In genomic region chr10:5823291-5823739, GRCm38 (mm10) we compare ENCODE assay signal across 8 mouse cellular contexts. TPM values are rescaled to one million over a fixed set of nuclear protein-coding genes. Genes with fewer than 3 reads are reported as not detected.
DNase-seq lines count a peak whose midpoint lies in the region; ATAC-seq and TF ChIP-seq lines count a peak whose summit lies in the region.

No protein-coding gene starts in this region.

- peaks cover 8% of the 10 kb centered on the region; the same call in 1 of the 2 replicates for H3K4me1 ChIP-seq in lung, postnatal 0 days (ENCODE audit: insufficient read depth, low read depth, low read length)
- H3K4me1 ChIP-seq in forebrain, postnatal 0 days (ENCODE audit: insufficient read depth), result peaks cover 13% of the 10 kb centered on the region
- peaks cover 15% of the 10 kb centered on the region for H3K4me1 ChIP-seq in liver, embryonic 11.5 days (replicated peaks; ENCODE audit: control insufficient read depth, insufficient read depth, low read length)
- H3K4me1 ChIP-seq in stomach, embryonic 16.5 days (ENCODE audit: control insufficient read depth, insufficient read depth, low read length), result peaks cover 15% of the 10 kb centered on the region

- H3K9me3 ChIP-seq in lung, postnatal 0 days (ENCODE audit: low read length), result no peaks in the 10 kb centered on the region
- H3K9me3 ChIP-seq in forebrain, postnatal 0 days (ENCODE audit: low read length), result no peaks in the 10 kb centered on the region
- H3K9me3 ChIP-seq in liver, embryonic 11.5 days (ENCODE audit: control insufficient read depth, low read length), result no peaks in the 10 kb centered on the region
- no peaks in the 10 kb centered on the region for H3K9me3 ChIP-seq in stomach, embryonic 16.5 days (replicated peaks; ENCODE audit: control insufficient read depth, low read length)

- H3K4me2 ChIP-seq in lung, postnatal 0 days (replicated peaks; ENCODE audit: low read depth, low read length), result peak overlapping the region; percentile 86
- peak overlapping the region; percentile 83 for H3K4me2 ChIP-seq in forebrain, postnatal 0 days (ENCODE audit: low read depth)
- peak overlapping the region; percentile 76 for H3K4me2 ChIP-seq in liver, embryonic 11.5 days
- H3K4me2 ChIP-seq in stomach, embryonic 16.5 days (ENCODE audit: low read depth, low read length), result peak overlapping the region; percentile 60

- peaks cover 2% of the 10 kb centered on the region; the same call in 1 of the 2 replicates for H3K36me3 ChIP-seq in lung, postnatal 0 days (ENCODE audit: insufficient read depth, low read length)
- peaks cover 18% of the 10 kb centered on the region for H3K36me3 ChIP-seq in forebrain, postnatal 0 days (ENCODE audit: insufficient read depth)
- peaks cover 15% of the 10 kb centered on the region for H3K36me3 ChIP-seq in liver, embryonic 11.5 days (ENCODE audit: control insufficient read depth, insufficient read depth, low read length)
- H3K36me3 ChIP-seq in stomach, embryonic 16.5 days (ENCODE audit: control insufficient read depth, insufficient read depth, low read length), result peaks cover 12% of the 10 kb centered on the region

- peak; percentile 21; the same call in 1 of the 2 replicates for ATAC-seq in cerebellum, adult (ENCODE audit: insufficient number of reproducible peaks, low FRiP score, low TSS enrichment)
- no peak for ATAC-seq in lung, postnatal 0 days
- peak; percentile 3 for ATAC-seq in forebrain, postnatal 0 days
- ATAC-seq in liver, embryonic 11.5 days (replicated peaks; ENCODE audit: low FRiP score), result peak; percentile 2
- ATAC-seq in stomach, embryonic 16.5 days (ENCODE audit: insufficient read depth, low FRiP score), result no peak; the same call in 1 of the 2 replicates

- TF ChIP-seq CTCF in lung, postnatal 0 days (IDR thresholded peaks at IDR 0.05), result no peak
- no peak for TF ChIP-seq CTCF in forebrain, postnatal 0 days (IDR thresholded peaks at IDR 0.05; ENCODE audit: low read depth)

- DNase-seq in cerebellum, postnatal 25 days, result no peak
- DNase-seq in lung, postnatal 0 days (ENCODE audit: low spot score), result no peak
- no peak for DNase-seq in lung, postnatal 10 days
- DNase-seq in forebrain, postnatal 0 days, result peak; percentile 1
- peak; percentile 45 for DNase-seq in liver, embryonic 11.5 days (ENCODE audit: low spot score)
- no peak for DNase-seq in adrenal gland, postnatal 36 days

- no peaks in the 10 kb centered on the region for H3K27me3 ChIP-seq in lung, postnatal 0 days (replicated peaks; ENCODE audit: insufficient read depth, low read length)
- H3K27me3 ChIP-seq in forebrain, postnatal 0 days (ENCODE audit: insufficient read depth, low read length), result no peaks in the 10 kb centered on the region
- H3K27me3 ChIP-seq in liver, embryonic 11.5 days (replicated peaks; ENCODE audit: control insufficient read depth, insufficient read depth, low read length), result no peaks in the 10 kb centered on the region
- H3K27me3 ChIP-seq in stomach, embryonic 16.5 days (ENCODE audit: control insufficient read depth, insufficient read depth, low read length), result no peaks in the 10 kb centered on the region

- peak overlapping the region; percentile 97 for H3K27ac ChIP-seq in lung, postnatal 0 days (ENCODE audit: low read length)
- peak overlapping the region; percentile 85 for H3K27ac ChIP-seq in forebrain, postnatal 0 days (ENCODE audit: low read depth, low read length)
- H3K27ac ChIP-seq in liver, embryonic 11.5 days (ENCODE audit: low read depth, low read length), result peak overlapping the region; percentile 91
- peak overlapping the region; percentile 96 for H3K27ac ChIP-seq in stomach, embryonic 16.5 days (ENCODE audit: low read length)

- 0% methylated on average over 32 of the region's 37 CpGs for WGBS in lung, postnatal 0 days
- WGBS in forebrain, postnatal 0 days, result 0% methylated on average over 35 of the region's 37 CpGs
- WGBS in liver, embryonic 11.5 days, result under 1% methylated on average over 37 of the region's 37 CpGs
- under 1% methylated on average over 37 of the region's 37 CpGs for WGBS in stomach, embryonic 16.5 days

- peak overlapping the region; percentile 90 for H3K4me3 ChIP-seq in lung, postnatal 0 days (ENCODE audit: low read depth, low read length)
- peak overlapping the region; percentile 94 for H3K4me3 ChIP-seq in forebrain, postnatal 0 days (ENCODE audit: low read depth, low read length)
- H3K4me3 ChIP-seq in liver, embryonic 11.5 days (ENCODE audit: low read depth, low read length), result peak overlapping the region; percentile 96
- H3K4me3 ChIP-seq in stomach, embryonic 16.5 days (replicated peaks; ENCODE audit: low read length), result peak overlapping the region; percentile 97

- peak overlapping the region; percentile 88 for H3K9ac ChIP-seq in lung, postnatal 0 days (replicated peaks; ENCODE audit: low read depth)
- peak overlapping the region; percentile 78 for H3K9ac ChIP-seq in forebrain, postnatal 0 days
- peak overlapping the region; percentile 95 for H3K9ac ChIP-seq in liver, embryonic 11.5 days (ENCODE audit: low read depth, low read length)
- H3K9ac ChIP-seq in stomach, embryonic 16.5 days (ENCODE audit: low read length), result peak overlapping the region; percentile 99

- TF ChIP-seq EP300 in lung, postnatal 0 days (IDR thresholded peaks at IDR 0.05), result no peak

RNA-seq across cellular contexts. Expression of gene Mtrf1l, which starts 0.4 kb away (rescaled TPM):
- polyA plus RNA-seq in lung, postnatal 0 days (2015; fragmentation: Nextera tagmentation; extraction: Ambion mirVana), result 13.1 and 13.7 TPM in 2 replicates
- total RNA-seq in forebrain, postnatal 0 days (2014; rRNA removed), result 11.5 and 13.4 TPM in 2 replicates
- 6.6 TPM in 2 replicates for polyA plus RNA-seq in forebrain, postnatal 0 days (2015; fragmentation: Nextera tagmentation; extraction: Ambion mirVana)
- polyA plus RNA-seq in liver, embryonic 11.5 days (2014; fragmentation: Nextera tagmentation; extraction: Ambion mirVana), result 12.6 and 13.4 TPM in 2 replicates
- 12.9 and 14.2 TPM in 2 replicates for polyA plus RNA-seq in stomach, embryonic 16.5 days (2015; fragmentation: Nextera tagmentation; extraction: Ambion mirVana)
- 10 to 100 TPM; 11.6 to 14.4 TPM for total RNA-seq in adrenal gland, postnatal 36 days (2021)

RNA-seq across cellular contexts. Expression of gene Fbxo5, which starts 17.9 kb away (rescaled TPM):
- polyA plus RNA-seq in lung, postnatal 0 days (2015; fragmentation: Nextera tagmentation; extraction: Ambion mirVana), result 8.4 TPM in 2 replicates
- total RNA-seq in forebrain, postnatal 0 days (2014; rRNA removed), result 3.7 and 7.8 TPM in 2 replicates
- 6.2 and 8.9 TPM in 2 replicates for polyA plus RNA-seq in forebrain, postnatal 0 days (2015; fragmentation: Nextera tagmentation; extraction: Ambion mirVana)
- 94.5 and 99.7 TPM in 2 replicates for polyA plus RNA-seq in liver, embryonic 11.5 days (2014; fragmentation: Nextera tagmentation; extraction: Ambion mirVana)
- 49.4 and 53.7 TPM in 2 replicates for polyA plus RNA-seq in stomach, embryonic 16.5 days (2015; fragmentation: Nextera tagmentation; extraction: Ambion mirVana)
- total RNA-seq in adrenal gland, postnatal 36 days (2021), result 1 to 10 TPM; 3.2 to 4.1 TPM

Comparison
In these comparisons a context has a peak if more than half of its experiments do, and no peak if none do; other contexts are left out.
1. ATAC-seq: peak in cerebellum, adult (single experiment), forebrain, postnatal 0 days (single experiment) and liver, embryonic 11.5 days (single experiment); none in lung, postnatal 0 days (single experiment) and stomach, embryonic 16.5 days (single experiment).
2. DNase-seq: peak in forebrain, postnatal 0 days (single experiment) and liver, embryonic 11.5 days (single experiment); none in cerebellum, postnatal 25 days (0 of 2), lung, postnatal 0 days (single experiment), lung, postnatal 10 days (single experiment) and adrenal gland, postnatal 36 days (0 of 2).
3. Peak in every context shown above with its lines, with median percentiles within 50 percentile points of each other: H3K27ac ChIP-seq, H3K4me2 ChIP-seq, H3K4me3 ChIP-seq and H3K9ac ChIP-seq.